Mouse (Mus musculus) macrophage (primary cell): ENCODE data around the gene Cntnap5b. TPM values are rescaled to one million over a fixed set of nuclear protein-coding genes. Genes with fewer than 3 reads are reported as not detected.
"Not testable (repeated sequence)": the region's sequence is repeated elsewhere in the genome, so short reads cannot be mapped to it uniquely, and the experiment has no call there.

Experiments used
- H3K27ac ChIP-seq: fragments of 350-480 bp; formaldehyde crosslinking; 2 replicates; pipeline ENCODE4 v1.9.0; 2021
- H3K36me3 ChIP-seq: fragments of 350-480 bp; formaldehyde crosslinking; 2 replicates; pipeline ENCODE4 v1.9.0; 2021; ENCODE audit errors: inconsistent target
- H3K4me3 ChIP-seq: fragments of 350-480 bp; formaldehyde crosslinking; 2 replicates; pipeline ENCODE4 v1.9.0; 2021; ENCODE audit errors: inconsistent target
- H3K79me2 ChIP-seq: fragments of 350-480 bp; formaldehyde crosslinking; 2 replicates; pipeline ENCODE4 v1.9.0; 2021; ENCODE audit errors: inconsistent target
- WGBS: methylation state at CpG from one replicate; pipeline ENCODE4 v1.1.7; 2026; ENCODE audit warnings: inconsistent platforms; ENCODE audit not compliant: missing documents; 5-methylcytosine and 5-hydroxymethylcytosine counted together
- polyA plus RNA-seq: library from polyadenylated mRNA; stranded (reverse); fragments of 250-400 nt; gene quantifications from 3 replicates; pipeline ENCODE4 v1.2.4, GENCODE M21; 2018; ENCODE audit warnings: inconsistent platforms
- total RNA-seq, 78 experiments: library from RNA; depleted of rRNA; stranded (reverse); fragments of 250-400 nt; gene quantifications; 1 replicate in 9 of 78; 2 replicates in 24 of 78; 3 replicates in 43 of 78; 4 replicates in 2 of 78; pipeline ENCODE4 v1.2.4; 2018; ENCODE audit warnings: inconsistent platforms in 56 of 78

Gene Cntnap5b
- not detected for total RNA-seq (2018; cell fraction: chromatin; rRNA removed)
- not detected for total RNA-seq (2018; cell fraction: cytosol; rRNA removed)
- not detected for total RNA-seq (2018; cell fraction: nucleus; rRNA removed)
- not detected in 3 replicates for polyA plus RNA-seq

DNA sequence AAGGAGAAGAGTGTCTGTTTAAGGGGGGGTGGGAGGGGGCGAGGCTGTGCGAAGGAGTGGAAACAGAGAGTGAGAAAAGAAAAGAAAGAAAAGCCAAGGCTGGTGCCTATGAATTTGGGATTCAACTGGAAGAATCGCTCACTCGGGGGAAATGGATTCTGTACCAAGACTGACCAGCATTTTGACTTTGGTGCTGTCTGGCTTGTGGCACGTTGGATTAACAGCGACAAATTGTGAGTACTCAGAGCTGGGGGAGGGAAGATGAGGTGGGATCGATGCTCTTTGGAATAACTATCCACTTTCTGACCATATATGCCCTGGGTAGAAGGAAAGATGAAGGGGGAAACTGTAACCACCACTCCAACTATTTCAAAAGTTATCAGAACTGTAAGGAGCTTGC, at the start of gene Cntnap5b:
Gene Cntnap5b, plus strand, starts transcription at position 152 of the 400 bp plus-strand sequence.
- Histone ChIP-seq H3K79me2 (no peaks in the 10 kb centered on the region), H3K36me3 (no peaks in the 10 kb centered on the region), H3K4me3 (no peak within 1 kb of the TSS), H3K27ac (no peak within 1 kb of the TSS)
- 31% methylated on average over 7 of the region's 7 CpGs for WGBS

DNA sequence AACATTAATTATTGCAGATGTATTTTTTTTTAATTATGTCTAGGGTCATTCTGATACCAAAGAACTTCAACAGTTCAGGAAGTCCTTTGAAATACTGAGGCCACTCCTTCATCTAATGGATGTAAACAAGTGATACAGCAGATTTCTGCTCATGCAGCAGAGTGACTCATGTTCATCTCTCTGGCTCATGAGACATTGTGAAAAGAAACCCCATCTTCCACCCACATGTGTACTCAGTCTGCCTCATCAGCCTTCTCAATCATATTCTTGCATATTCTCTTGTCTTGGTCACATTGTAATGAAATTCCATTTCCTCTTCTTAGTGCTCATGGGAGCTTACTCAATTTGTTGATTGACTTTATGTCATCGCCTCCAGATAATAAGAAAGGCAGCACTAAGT, 12.6 kb upstream of the Cntnap5b start:
- Histone ChIP-seq H3K36me3 (no peaks in the 10 kb centered on the region), H3K4me3 (no peak overlapping the region), H3K27ac (no peak overlapping the region), H3K79me2 (no peaks in the 10 kb centered on the region)
- WGBS, result 67% methylated on average over 1 of the region's 1 CpGs

DNA sequence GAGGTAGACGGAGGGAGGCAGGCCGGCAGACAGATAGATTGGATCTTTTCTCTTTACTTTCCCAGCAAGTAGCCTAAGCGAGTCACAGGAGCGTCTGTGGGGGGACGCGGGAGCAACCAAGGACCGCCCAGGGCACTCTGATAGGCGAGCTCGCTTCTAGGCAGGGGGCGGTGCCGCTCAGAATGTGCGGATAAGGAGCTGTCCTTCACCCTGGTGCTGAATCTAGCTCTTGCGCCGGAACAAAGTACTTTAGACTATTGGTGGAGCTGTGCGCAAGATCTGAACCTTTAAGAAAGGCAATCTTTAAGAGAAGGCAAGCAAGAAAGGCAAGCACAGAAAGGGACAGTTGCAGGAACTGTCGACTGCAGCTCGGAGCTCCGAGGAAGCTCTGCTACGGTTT, 382 bp upstream of the Cntnap5b start:
- no peaks in the 10 kb centered on the region for H3K36me3 ChIP-seq
- H3K27ac ChIP-seq, result no peak overlapping the region
- H3K4me3 ChIP-seq, result no peak overlapping the region
- no peaks in the 10 kb centered on the region for H3K79me2 ChIP-seq
- 10% methylated on average over 16 of the region's 19 CpGs for WGBS

DNA sequence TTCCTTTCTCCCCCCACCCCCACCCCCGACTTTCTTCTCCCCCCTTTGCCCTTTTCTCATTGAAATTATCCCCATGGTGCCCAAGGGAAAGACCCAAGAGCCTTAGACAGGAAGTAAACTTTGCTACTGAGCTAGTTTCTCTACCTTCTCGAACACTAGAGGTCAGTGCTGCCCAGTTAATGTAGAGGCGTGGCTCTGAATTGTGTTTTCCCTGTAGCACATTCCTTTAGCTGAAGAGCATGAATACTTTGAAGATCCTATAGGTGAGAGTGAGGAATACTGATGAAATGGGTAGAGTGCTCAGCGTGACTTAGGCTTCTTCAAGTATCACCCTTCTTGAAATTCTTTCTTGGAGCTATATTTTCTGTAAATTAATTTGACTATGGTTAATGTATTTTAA, 1.6 kb downstream of the Cntnap5b start:
- 16% methylated on average over 4 of the region's 4 CpGs for WGBS
- Histone ChIP-seq H3K36me3 (no peaks in the 10 kb centered on the region), H3K4me3 (no peak overlapping the region)

DNA sequence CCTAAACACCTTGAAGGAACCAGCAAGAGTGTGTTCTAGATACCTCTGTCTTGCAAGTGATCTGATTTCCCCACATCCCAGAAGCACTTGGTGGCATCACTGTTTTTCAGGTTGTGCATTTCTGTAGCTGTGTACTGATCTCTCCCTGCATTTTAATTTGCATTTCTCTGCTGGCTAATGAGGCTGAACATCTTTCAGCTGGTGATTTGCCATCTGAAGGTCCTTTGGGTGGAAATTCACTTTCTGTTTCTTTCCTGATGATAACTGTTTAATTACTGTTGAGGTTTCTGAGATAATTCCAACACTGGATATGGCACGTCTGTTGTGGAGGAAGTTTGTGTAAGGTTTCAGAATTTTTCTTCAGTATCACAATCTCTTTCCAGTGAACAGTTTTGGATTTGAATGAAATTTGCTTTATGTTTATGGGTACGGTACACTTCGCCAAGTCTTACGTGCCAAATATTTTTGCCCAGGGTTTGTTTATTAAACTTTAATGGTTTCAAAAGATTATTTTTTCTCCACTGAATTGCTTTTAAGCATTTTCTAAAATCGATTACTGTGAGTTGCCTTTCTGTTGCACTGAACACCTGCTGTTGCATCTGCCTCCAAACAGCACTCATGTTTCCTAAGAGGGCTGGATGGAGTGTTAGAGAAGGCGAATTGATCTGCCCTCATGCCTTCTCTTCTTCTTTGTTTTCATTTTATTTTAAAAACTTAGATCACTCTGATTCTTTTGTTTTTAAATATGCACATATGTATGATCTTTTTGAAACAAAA, 41.0 kb downstream of the Cntnap5b start:
- H3K27ac ChIP-seq, result no peak overlapping the region
- no peaks in the 10 kb centered on the region for H3K36me3 ChIP-seq
- 78% methylated on average over 6 of the region's 6 CpGs for WGBS
- H3K79me2 ChIP-seq, result no peaks in the 10 kb centered on the region
- no peak overlapping the region for H3K4me3 ChIP-seq

More for the DNA sequence above, 1.6 kb downstream of the Cntnap5b start:
- H3K27ac ChIP-seq, result no peak overlapping the region
- no peaks in the 10 kb centered on the region for H3K79me2 ChIP-seq

DNA sequence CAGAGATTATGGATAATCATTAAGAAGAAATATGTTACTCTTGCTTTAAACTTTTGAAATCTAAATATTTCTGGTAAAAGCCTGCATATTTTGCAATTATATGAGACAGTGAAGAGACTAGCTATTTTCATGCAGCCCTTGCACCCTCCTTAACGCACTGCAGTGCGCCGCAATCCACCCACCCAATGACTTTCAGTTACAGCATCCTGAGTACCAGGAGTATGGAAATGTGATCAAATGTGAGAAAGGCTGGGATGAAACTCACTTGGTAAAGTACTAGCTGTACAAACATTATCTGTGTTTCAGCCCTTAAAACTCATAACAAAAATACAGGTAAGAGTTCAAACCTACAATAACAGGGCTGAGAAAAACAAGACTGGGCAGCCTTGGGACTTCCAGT, 99.8 kb downstream of the Cntnap5b start:
- Histone ChIP-seq H3K27ac (no peak overlapping the region), H3K36me3 (no peaks in the 10 kb centered on the region), H3K4me3 (no peak overlapping the region), H3K79me2 (no peaks in the 10 kb centered on the region)
- WGBS, result 92% methylated on average over 3 of the region's 3 CpGs

DNA sequence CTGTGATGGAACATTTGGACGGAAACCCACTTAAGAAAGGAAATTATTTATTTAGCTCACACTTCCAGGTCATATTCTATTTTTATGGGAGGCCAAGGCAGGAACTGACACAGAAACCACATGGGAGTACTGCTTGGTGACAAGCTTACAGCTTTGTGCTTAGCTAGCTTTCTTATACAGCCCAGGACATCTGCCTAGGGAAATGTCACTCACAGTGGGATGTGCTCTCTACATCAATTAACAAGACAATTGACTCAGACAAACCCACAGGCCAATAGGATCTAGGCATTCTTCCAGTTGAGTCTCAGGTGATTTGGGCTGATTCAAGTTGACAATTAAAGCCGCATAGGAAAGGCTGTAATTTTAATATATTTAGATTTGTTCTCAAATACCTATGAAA, 135.2 kb downstream of the Cntnap5b start:
- 47% methylated on average over 2 of the region's 2 CpGs for WGBS

DNA sequence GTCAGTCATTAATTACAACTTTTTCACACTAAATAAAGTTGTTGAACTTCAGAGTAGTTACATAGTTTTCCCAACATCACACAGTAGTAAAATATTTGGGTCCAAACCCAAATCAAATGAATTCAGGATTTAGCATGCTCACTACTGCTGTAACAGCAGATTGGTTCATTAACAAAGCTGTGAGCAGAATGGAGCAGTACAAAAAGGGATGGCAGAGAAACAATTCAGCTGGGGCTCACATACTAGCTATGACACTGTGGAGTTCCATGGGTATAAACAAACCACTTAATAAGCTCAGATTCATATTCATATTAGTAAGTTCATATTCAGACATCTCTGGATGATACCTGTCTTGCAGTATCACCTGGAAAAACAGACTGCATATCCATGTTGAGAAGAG, 170.9 kb downstream of the Cntnap5b start:
- H3K36me3 ChIP-seq, result no peaks in the 10 kb centered on the region
- no peak overlapping the region for H3K27ac ChIP-seq
- no peak overlapping the region for H3K4me3 ChIP-seq
- no peaks in the 10 kb centered on the region for H3K79me2 ChIP-seq

More for the DNA sequence above, 135.2 kb downstream of the Cntnap5b start:
- no peak overlapping the region for H3K4me3 ChIP-seq
- no peaks in the 10 kb centered on the region for H3K36me3 ChIP-seq
- no peak overlapping the region for H3K27ac ChIP-seq
- no peaks in the 10 kb centered on the region for H3K79me2 ChIP-seq

DNA sequence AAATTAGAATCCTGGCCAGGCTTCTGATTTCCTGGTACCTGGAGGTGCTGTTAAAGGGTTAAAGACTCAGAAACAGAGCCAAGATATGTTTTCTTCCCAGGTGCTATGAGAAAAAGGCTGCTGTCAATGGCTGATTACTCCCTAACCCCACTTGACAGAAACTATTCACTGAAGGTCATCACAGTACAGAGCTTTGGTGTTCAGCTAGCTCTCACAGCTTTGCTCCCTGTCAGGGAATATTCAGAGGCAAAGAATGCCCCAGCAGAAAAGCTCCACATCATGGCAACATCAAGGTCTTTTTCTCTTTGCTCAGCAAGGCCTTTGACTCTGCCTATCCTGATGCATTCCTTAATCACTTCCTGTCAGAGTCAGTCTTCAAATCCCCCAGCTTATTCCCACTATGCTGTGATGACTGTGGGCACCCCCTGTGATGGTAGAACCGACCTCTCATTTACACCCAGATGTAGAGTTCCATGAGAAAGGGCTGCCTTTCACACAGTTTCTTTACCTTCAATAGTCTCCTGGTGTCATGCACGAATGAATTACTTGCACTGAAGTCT, 186.9 kb downstream of the Cntnap5b start:
- no peak overlapping the region for H3K4me3 ChIP-seq
- WGBS, result 42% methylated on average over 2 of the region's 2 CpGs

DNA sequence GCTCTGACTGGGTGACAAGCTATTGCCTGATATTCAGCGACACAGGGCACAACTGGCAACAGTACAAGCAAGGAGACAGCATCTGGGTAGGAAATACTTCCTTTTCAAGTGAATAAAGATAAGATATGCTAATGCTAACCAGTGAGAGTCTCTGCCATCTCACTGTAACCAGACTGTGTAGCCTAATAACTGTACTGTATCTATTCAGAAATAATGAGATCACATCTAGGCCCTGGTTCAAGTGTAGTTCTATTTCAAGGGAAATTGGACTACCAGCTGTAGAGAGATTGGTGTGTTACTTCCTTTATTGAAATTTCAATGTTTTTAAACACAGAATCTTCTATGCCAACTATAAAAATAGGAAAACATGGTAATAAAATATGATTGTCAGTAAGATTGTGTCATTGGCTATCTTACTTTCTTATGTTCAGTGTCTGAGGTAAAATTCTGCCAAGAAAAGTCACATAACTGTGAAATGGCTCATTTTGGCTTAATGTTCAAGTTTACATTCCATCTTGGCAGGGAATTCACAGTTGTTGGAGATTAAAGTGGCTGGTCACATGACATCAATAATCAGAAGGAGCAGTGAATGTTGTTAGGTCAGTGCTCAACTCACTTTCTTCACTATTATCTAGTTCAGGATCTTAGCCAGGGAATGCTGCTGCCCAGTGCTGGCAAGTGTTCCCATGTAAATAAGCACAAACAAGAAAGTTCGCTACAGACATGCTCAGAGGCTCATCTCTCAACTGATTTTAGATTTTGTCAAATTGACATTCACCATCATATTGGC, 194.9 kb downstream of the Cntnap5b start:
- H3K27ac ChIP-seq, result no peak overlapping the region
- H3K4me3 ChIP-seq, result no peak overlapping the region
- no peaks in the 10 kb centered on the region for H3K79me2 ChIP-seq
- no peaks in the 10 kb centered on the region for H3K36me3 ChIP-seq
- 78% methylated on average over 2 of the region's 2 CpGs for whole genome bisulfite sequencing

More for the DNA sequence above, 186.9 kb downstream of the Cntnap5b start:
- no peak overlapping the region for H3K27ac ChIP-seq
- H3K79me2 ChIP-seq, result no peaks in the 10 kb centered on the region
- no peaks in the 10 kb centered on the region for H3K36me3 ChIP-seq

DNA sequence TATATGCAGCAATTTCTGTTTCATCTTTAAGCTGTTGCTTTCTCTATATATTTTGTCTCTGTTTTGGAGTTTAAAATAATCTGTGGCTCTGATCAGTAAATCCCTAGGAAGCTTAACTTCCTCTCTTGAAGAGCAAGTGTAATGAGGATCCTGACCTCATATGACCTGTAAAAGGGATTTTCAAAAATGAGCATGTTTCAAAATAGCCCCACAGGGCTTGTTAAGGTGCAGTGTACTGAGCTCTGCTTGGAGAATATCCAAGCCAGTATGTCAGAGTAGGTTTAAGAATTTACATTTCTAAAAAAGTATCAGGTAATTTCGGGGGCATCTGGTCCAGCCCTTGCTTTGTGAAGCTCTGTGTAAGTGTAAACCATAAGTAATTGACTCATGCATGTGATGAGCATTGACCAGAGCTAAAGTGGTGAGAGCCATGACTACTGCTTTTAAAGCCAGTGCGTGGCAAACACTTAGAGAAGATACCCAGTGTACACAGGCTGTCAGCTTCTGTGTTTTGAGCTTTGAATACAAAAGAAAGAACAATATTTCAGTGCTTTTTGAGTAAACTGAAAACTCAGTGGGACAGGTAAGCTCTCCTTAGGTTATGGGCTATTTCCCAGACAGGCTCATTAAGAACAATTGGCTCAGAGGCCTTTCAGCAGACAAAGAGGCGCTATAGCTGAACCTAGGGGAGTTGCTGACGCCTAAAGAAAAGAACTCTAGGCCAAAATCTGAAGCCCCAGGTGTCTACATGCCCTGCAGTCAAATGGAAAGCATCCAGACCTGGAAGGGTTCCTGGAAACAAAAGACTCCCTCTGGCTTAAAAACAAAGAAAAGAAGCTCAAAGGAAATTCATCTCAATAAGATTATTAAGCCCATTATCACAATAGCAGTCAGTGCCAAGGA, 197.9 kb downstream of the Cntnap5b start:
- H3K4me3 ChIP-seq, result no peak overlapping the region
- no peaks in the 10 kb centered on the region for H3K79me2 ChIP-seq
- no peaks in the 10 kb centered on the region for H3K36me3 ChIP-seq
- no peak overlapping the region for H3K27ac ChIP-seq
- 58% methylated on average over 4 of the region's 4 CpGs for WGBS

DNA sequence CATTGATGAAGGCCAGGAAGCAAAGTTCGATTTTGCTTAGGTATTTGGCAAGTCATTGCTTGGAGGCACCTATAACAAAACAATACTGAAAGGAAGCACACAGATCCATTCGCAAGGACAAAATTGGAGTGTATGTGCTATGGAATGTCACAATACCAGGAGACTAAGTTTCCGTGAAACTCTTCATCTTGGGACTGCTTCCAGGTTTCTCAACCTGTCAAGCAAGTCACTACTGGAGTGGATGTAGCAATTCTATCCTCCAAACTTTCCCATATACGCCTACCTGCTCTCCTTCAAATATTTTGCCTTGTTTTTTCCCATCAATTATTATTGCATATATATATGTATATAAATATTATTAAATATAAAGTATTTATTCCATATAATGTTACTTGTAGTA, 228.7 kb downstream of the Cntnap5b start:
- not testable (repeated sequence) for H3K4me3 ChIP-seq, H3K36me3 ChIP-seq, H3K79me2 ChIP-seq, H3K27ac ChIP-seq
- 86% methylated on average over 4 of the region's 4 CpGs for whole genome bisulfite sequencing

DNA sequence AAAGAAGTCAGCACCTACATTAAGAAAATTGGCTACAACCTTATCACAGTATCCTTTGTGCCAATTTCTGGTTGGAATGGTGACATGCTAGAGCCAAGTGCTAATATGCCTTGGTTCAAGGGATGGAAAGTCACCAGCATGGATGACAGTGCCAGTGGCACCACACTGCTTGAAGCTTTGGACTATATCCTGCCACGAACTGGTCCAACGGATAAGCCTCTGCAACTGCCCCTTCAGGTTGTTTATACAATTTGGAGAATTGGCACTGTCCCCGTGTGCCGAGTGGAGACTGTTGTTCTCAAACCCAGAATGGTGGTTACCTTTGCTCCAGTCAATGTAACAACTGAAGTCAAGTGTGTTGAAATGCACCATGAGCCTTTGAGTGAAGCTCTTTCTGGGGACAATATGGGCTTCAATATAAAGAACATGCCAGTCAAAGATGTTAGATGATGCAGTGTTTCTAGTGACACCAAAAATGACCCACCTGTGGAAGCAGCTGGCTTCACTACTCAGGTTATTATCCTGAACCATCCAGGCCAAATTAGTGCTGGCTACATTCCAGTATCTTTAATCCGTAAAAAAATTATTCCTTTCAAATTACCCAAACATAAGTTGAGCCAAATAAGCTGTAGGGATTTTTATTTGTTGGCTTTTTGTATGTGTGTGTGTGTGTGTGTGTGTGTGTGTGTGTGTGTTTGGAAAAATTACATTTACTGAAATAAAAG, 233.6 kb downstream of the Cntnap5b start:
- WGBS, result 93% methylated on average over 5 of the region's 5 CpGs
- Histone ChIP-seq H3K79me2 (no peaks in the 10 kb centered on the region), H3K4me3 (no peak overlapping the region), H3K27ac (no peak overlapping the region), H3K36me3 (no peaks in the 10 kb centered on the region)

DNA sequence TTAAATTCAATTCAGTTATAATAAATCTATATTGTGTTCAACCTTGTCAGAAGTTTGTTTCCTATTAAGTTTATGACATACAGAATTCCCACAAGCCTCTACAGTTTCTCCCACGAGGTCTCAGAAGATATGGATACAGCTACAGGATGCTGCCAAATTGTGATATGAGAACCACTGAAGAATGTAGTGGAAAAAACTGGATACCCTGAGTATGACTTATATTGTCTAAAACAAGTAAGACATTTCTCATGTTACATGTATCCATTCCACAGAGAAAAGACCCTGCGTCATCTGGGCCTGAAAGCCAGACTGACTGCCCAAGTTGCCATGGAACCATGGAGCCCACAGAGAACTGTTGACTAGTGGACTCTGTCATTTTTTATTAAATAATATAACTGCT, 269.2 kb downstream of the Cntnap5b start:
- WGBS, result 67% methylated on average over 1 of the region's 2 CpGs
- Histone ChIP-seq H3K4me3 (no peak overlapping the region), H3K27ac (no peak overlapping the region), H3K79me2 (no peaks in the 10 kb centered on the region), H3K36me3 (no peaks in the 10 kb centered on the region)
